ENCODE assay signal across 8 mouse cellular contexts in genomic region chr19:22447418-22448339, GRCm38 (mm10).
DNase-seq lines count a peak whose midpoint lies in the region; ATAC-seq and TF ChIP-seq lines count a peak whose summit lies in the region.

No protein-coding gene starts in this region.

- no peak for TF ChIP-seq POLR2A in olfactory bulb, adult 2 months (IDR thresholded peaks at IDR 0.05; ENCODE audit: insufficient read depth, low read depth, low read length)

- DNase-seq in left cerebral cortex, adult 2 months (ENCODE audit: extremely low spot score in 1 of 2, low spot score in 2 of 2): peak; percentile 14 to 25
- DNase-seq in left cerebral cortex, adult 9 months (ENCODE audit: low spot score in 2 of 2): no peak
- DNase-seq in cerebellum, adult 8-10 months: peak; percentile 76
- no peak for DNase-seq in ovary, postnatal 14 days (ENCODE audit: low spot score)

- H3K4me1 ChIP-seq in forebrain, embryonic 15.5 days: peaks cover 18% of the 10 kb centered on the region
- H3K4me1 ChIP-seq in intestine, embryonic 16.5 days (ENCODE audit: control insufficient read depth, insufficient read depth, low read length): peaks cover 3% of the 10 kb centered on the region; the same call in 1 of the 2 replicates
- peaks cover 2% of the 10 kb centered on the region; the same call in 1 of the 2 replicates for H3K4me1 ChIP-seq in olfactory bulb, adult 2 months (ENCODE audit: control insufficient read depth, insufficient read depth, low read length)

- H3K4me2 ChIP-seq in forebrain, embryonic 15.5 days (replicated peaks): peak overlapping the region; percentile 78
- peak overlapping the region; percentile 52 for H3K4me2 ChIP-seq in intestine, embryonic 16.5 days (ENCODE audit: low read depth, low read length)

- no peaks in the 10 kb centered on the region for H3K36me3 ChIP-seq in forebrain, embryonic 15.5 days
- no peaks in the 10 kb centered on the region for H3K36me3 ChIP-seq in intestine, embryonic 16.5 days (ENCODE audit: control insufficient read depth, insufficient read depth, low read length)

- H3K27me3 ChIP-seq in forebrain, embryonic 15.5 days: no peaks in the 10 kb centered on the region
- no peaks in the 10 kb centered on the region for H3K27me3 ChIP-seq in intestine, embryonic 16.5 days (replicated peaks; ENCODE audit: control insufficient read depth, insufficient read depth, low read length)

- WGBS in forebrain, embryonic 15.5 days: 1% methylated on average over 18 of the region's 18 CpGs
- WGBS in intestine, embryonic 16.5 days: 5% methylated on average over 18 of the region's 18 CpGs
- WGBS in olfactory bulb, adult 2 months: 4% methylated on average over 18 of the region's 18 CpGs

- peak overlapping the region; percentile 52 for H3K9ac ChIP-seq in forebrain, embryonic 15.5 days (replicated peaks)
- H3K9ac ChIP-seq in intestine, embryonic 16.5 days (ENCODE audit: low read depth, low read length): peak overlapping the region; percentile 33; the same call in 1 of the 2 replicates

- peak; percentile 76 for ATAC-seq in forebrain, embryonic 15.5 days (replicated peaks)
- no peak for ATAC-seq in intestine, embryonic 16.5 days
- no peak for ATAC-seq in erythroid progenitor cell, adult 5-6 weeks (replicated peaks; ENCODE audit: low FRiP score, poor library complexity, severe bottlenecking)

- H3K27ac ChIP-seq in left cerebral cortex, adult 2 months: peak overlapping the region; percentile 54
- H3K27ac ChIP-seq in forebrain, embryonic 15.5 days (replicated peaks): peak overlapping the region; percentile 52; the same call in 1 of the 2 replicates
- H3K27ac ChIP-seq in intestine, embryonic 16.5 days (ENCODE audit: low read length): no peak overlapping the region
- H3K27ac ChIP-seq in olfactory bulb, adult 2 months (ENCODE audit: insufficient read depth, low read depth, low read length): peak overlapping the region; percentile 55

- intact Hi-C loops in left cerebral cortex, adult 2 months (cut with DNase I): loop anchor here (1.0 to 10.0 kb wide), 3 partner anchors 105 to 187 kb away; no protein-coding TSS in a partner anchor

- no peaks in the 10 kb centered on the region for H3K9me3 ChIP-seq in forebrain, embryonic 15.5 days
- H3K9me3 ChIP-seq in intestine, embryonic 16.5 days (ENCODE audit: control insufficient read depth, low read length): no peaks in the 10 kb centered on the region

- TF ChIP-seq CTCF in left cerebral cortex, adult 2 months (IDR thresholded peaks at IDR 0.05): no peak
- no peak for TF ChIP-seq CTCF in olfactory bulb, adult 2 months (IDR thresholded peaks at IDR 0.05; ENCODE audit: insufficient read depth, low read depth, low read length)

- H3K4me3 ChIP-seq in left cerebral cortex, adult 2 months: peak overlapping the region; percentile 59
- H3K4me3 ChIP-seq in forebrain, embryonic 15.5 days: peak overlapping the region; percentile 46
- peak overlapping the region; percentile 23 for H3K4me3 ChIP-seq in intestine, embryonic 16.5 days (ENCODE audit: low read length)
- H3K4me3 ChIP-seq in olfactory bulb, adult 2 months (ENCODE audit: insufficient read depth, low read depth, low read length): peak overlapping the region; percentile 45

Comparison
In these comparisons a context has a peak if more than half of its experiments do, and no peak if none do; other contexts are left out.
1. DNase-seq: peak in left cerebral cortex, adult 2 months (2 of 2) and cerebellum, adult 8-10 months (single experiment); none in left cerebral cortex, adult 9 months (0 of 2) and ovary, postnatal 14 days (single experiment).
2. Peak in every context shown above with its lines, with median percentiles within 50 percentile points of each other: H3K4me3 ChIP-seq.